Mouse (Mus musculus) telencephalon, adult 2 months (tissue): ENCODE results near the gene Tbc1d2b.

Experiments used
- DNase-seq: peaks from one replicate; pipeline ENCODE4 v3.0.0-alpha.2; 2011; ENCODE audit warnings: low read depth, low spot score

Gene Tbc1d2b

DNA sequence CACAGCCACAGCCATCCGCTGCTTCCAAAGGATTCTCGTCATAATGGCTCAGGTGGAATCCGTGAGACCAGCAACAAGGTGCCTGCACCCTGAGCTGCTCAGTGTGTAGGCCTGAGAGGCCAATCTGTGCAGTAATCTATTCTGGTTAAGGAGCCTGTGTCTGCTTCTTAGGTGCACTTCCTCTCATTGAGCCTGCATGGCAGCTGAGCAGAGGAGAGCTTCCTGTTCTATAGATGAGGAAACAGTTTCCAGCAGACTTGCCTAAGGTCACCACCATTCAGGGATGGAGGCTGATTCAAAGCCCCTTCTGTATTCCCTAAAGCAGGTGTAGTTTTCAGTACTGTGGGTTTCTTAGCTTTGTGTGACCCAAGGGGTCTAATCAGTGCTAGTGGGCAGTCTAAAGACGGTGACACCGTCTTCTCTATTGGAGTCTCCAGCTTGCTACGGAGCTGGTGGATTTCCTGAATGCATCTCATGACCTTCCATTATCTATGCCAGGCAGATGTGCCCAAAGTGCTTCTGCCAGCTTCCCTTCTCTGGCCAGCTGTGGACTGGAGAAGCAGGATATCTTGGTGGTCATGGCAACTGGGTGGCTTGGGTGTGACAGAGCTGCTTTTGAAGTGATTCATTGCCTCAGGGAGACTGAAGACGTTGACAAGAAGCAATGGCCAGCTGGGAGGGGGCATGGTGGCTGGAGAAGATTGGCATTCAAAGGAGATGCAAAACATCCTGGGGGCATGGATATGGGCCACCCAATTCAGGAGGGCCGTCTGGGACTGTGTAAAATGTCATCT, 97.9 kb downstream of the Tbc1d2b start:
- no peak for DNase-seq

GRCm38 (mm10) chr9:90171421-90171820, 99.2 kb downstream of the Tbc1d2b start:
- DNase-seq: no peak

DNA sequence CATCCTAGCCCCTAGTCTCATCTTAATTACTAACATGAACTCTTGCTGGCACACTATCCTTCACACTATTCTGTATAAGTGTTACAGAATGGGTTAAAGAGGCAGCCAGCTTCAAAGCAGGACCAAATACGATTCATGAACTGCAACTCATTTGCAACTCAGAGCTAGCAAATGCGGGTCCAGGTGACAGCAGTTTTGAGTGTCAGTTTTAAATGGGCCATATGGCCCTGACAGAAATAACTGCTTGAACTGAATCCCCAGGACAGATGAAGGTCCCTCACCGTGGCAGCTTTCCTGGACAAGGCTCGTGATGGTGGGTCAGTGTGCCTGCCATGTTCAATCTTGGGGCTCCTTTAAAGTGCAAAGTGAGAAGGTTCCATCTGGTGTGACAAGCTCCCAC, 100.6 kb downstream of the Tbc1d2b start:
- DNase-seq: no peak

- DNase-seq: no peak
Measured at GRCm38 (mm10) chr9:90166615-90167014, 104.0 kb downstream of the Tbc1d2b start.

- no peak for DNase-seq
Measured at GRCm38 (mm10) chr9:90165590-90165989, 105.0 kb downstream of the Tbc1d2b start.

DNA sequence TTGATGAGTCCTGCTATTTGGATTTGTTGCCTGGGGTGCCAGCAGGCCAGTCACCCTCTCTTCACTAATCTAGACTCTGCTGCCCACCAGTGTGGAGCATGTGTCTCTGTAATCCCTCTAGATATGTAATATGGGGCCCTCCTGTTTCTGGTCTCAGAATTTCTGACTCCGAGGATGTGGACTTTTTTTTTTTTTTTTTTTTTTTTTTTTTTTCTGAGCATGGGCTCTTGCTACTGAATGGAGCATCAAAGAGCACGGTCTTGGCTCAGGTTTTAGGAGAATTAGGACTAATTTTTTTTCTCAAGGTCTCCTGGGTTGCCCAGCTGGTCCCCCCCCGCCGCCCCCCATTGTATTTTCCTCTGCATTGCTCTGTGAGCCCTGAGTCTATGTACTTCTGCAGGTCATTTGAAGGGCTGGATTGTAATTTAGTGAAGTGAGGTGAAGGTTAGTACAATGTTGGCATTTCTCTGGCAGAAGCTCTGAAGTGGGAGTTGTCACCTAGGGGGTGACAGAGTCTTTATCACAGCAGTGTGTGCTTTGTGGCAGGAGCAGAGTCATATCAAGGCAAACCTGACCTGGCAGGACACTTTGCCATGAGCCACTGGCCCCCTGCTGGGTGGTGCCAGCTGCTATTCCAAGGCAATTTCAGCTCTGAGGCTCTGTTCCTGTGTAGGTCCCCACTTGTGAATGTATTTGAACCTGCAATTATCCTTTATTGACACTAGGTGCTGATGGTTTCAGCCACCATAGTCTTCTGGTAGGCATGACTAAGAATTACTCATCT, 105.7 kb downstream of the Tbc1d2b start:
- no peak for DNase-seq

DNA sequence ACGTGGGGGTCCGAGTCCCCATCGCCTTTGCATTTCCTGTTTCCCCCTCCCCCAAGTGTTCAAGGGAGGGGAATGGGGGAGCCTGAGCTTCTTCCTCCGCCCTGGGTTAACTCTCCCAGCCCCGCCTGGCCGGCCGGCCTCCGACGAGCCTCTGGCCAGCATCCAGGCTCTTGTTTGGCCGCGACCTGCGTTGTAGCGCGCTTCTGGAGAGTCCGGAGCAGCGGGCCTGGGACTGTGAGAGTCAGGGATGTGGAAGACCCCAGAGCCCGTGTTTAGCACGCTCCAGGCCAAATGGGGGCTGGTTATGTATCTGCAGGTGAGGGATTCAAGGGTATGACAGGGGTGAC, 106.9 kb downstream of the Tbc1d2b start:
- DNase-seq: no peak

DNA sequence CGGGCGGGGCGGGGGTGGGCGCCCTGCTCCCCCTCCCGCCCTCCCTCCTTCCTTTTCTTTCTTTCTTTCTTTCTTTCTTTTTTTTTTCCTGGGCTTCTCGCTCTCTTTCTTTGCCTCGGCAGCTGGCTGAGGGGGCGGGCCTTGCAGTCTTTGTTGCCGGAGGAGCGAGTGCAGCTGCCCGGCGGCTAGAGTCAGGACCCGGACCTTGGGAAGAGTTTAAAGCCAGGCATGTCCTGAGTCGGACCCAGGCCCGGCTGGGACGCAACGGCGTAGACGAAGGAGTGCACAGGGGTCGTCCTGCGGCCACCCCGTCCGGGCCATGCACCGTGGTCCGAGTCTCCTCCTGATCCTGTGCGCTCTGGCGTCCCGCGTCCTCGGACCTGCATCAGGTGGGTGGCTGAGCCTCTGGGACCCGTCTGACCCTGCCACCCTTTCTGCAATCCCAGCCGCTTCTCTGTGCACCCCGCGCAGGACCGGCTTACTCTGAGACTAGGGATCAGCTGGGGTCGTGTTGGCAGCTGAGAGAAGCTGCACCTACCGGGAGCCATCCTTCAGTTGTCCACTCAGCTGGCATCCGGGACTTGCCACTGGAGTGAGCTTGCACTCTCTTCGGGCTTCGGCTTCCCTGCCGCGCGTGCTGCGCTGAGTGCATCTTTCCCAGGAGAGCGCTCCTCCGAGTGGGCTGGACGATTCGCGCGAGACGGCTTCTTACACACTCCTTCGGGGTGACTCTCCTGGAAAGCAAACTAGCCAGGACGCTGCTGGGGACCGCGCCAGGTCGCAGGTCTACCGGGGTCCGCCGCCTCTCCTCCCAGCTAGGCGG, 107.5 kb downstream of the Tbc1d2b start, which contains the start of gene Adamts7:
Adamts7 (plus strand) TSS at position 144 of the 823 bp plus-strand sequence.
- DNase-seq: no peak

DNA sequence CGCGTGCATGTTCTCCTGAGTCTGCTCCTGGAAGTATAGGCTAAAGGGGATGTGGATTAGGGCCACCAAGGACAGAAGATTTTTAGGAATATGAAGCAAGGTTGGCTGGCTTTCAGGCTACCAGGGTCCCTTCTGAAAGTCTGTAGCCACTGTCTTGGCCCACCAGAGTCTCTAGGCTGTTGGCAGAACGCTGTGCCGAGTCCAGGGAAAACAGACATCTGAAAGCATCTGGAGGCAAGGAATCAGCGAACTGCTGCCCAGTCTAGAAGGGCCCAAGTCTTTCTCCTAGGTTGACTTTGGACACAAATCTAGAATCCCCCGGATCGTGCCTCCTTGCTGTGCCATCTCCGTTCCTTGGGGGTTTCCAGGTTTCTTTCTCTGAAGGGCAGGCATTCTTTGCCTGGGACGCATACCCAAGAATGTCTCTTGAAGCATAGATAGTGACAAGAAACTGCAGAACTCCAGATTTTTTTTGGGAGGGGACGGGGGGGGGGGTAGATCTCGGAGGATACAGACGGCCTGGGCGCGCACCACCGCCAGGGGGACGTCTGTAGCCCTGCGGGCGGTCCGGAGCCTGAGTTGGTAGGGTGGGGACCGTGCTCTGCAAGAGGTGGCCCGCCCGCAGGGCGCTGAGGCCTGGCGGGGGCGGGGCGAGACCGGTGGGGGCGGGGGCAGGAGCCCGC, 108.2 kb downstream of the Tbc1d2b start:
- DNase-seq: no peak
